Mouse (Mus musculus): ENCODE results near the gene Vasp. TPM values are rescaled to one million over a fixed set of nuclear protein-coding genes. Genes with fewer than 3 reads are reported as not detected.
A peak's percentile ranks its signal among the peaks of the same experiment; 100 is the strongest.

The Vasp gene
- polyA plus RNA-seq, 1 experiment from 2014 or later: 109 TPM

DNA sequence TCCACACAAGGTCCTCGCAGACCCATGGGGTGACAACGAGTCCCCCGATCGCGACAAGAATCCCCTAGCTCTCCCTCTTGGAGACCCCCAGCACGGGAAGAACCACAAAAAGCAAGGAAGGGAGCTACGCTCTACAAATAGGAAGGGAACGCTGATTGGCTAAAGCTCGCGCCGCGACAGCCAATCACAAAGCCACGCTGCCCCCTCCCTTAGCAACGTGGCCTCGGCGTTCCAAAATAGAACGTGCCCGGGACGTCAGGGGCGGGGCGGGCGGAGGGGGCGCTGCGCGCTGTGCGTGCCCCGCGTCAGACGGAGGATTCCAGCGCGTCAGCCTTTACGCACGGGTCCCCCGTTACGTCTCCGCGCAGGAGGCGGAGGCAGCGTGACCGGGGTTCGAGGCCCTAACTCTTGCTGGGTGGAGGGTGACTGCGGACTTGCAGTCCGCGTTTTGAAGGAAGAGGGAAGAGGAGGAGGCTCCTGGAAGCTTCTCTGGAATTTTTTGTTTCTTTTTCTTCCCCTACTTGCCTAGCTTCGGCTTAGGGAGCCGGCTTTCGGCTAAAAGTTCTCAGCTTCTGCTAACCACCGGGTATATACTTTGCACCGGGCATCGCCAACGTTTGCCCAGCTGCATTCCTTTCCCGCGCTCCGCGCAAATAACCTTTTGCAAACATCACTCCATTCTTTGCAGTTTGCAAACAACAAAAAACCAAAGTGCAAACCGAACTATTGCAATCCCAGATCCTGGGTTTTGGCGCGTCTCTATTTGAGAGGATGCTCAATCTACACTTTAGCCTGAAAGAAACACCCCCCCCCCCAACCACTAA lies 37.0 kb upstream of the Vasp start:
- peaks cover 36% of the 10 kb centered on the region for H3K27me3 ChIP-seq (replicated peaks; ENCODE audit: insufficient read depth, low read length)
- peak; percentile 98 for DNase-seq (ENCODE audit: low spot score)

DNA sequence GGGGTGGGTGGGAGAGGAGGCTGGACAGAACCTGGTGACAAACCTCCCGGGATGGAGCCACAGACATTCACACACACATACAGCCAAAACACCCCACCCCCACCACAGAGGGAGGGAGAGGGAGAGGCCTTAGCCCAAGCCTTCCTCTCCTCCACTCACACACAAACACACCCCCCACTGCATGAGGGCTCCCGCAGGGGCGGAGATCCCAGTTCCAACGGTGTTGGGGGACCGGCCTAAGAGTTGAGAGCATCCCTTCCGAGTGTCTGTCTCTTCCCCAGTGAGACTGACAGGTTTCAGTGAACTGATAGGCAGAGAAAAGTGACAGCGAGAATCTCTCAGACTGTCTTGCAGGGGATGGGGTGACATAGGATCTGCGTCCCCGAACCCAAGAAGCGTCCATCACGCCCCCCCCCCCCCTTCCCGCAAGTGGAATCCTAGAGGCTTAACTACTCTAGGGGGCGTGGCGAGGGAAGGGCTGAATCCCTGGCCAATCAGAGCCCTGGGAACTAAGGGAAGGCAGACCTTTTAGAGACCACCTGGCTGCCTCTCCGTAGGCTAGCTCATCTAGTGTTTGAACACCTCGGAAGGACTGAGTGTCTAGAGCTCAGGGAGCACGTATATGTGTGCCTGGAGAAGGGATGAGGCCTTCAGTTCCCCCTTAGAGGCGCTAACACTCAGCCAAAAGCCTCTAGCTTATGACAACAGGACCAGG lies 36.3 kb upstream of the Vasp start:
- DNase-seq (ENCODE audit: low spot score) (peak; percentile 87), ATAC-seq (peak; percentile 61)
- 2% methylated on average over 16 of the region's 18 CpGs for WGBS
- peaks cover 14% of the 10 kb centered on the region for H3K4me1 ChIP-seq (ENCODE audit: insufficient read depth, low read depth, low read length)
- peaks cover 43% of the 10 kb centered on the region for H3K27me3 ChIP-seq (replicated peaks; ENCODE audit: insufficient read depth, low read length)
- peak overlapping the region; percentile 99 for H3K4me2 ChIP-seq (replicated peaks; ENCODE audit: low read depth, low read length)
- peak overlapping the region; percentile 35 for H3K9ac ChIP-seq (replicated peaks; ENCODE audit: low read depth)
- H3K36me3 ChIP-seq (ENCODE audit: insufficient read depth, low read length): no peaks in the 10 kb centered on the region
- no peaks in the 10 kb centered on the region for H3K9me3 ChIP-seq (ENCODE audit: low read length)
- TF ChIP-seq CTCF (IDR thresholded peaks at IDR 0.05) (peak; percentile 2; the same call in 1 of the 2 replicates), EP300 (IDR thresholded peaks at IDR 0.05) (no peak)
- peak overlapping the region; percentile 84 for H3K27ac ChIP-seq (ENCODE audit: low read length)
- peak overlapping the region; percentile 60 for H3K4me3 ChIP-seq (ENCODE audit: low read depth, low read length)

More for the DNA sequence above, 37.0 kb upstream of the Vasp start:
- H3K4me1 ChIP-seq (ENCODE audit: insufficient read depth, low read depth, low read length): peaks cover 12% of the 10 kb centered on the region
- under 1% methylated on average over 51 of the region's 58 CpGs for WGBS
- H3K4me2 ChIP-seq (replicated peaks; ENCODE audit: low read depth, low read length): peak overlapping the region; percentile 99
- H3K27ac ChIP-seq (ENCODE audit: low read length): peak overlapping the region; percentile 84
- H3K4me3 ChIP-seq (ENCODE audit: low read depth, low read length): peak overlapping the region; percentile 60
- no peaks in the 10 kb centered on the region for H3K9me3 ChIP-seq (ENCODE audit: low read length)
- ATAC-seq: peak; percentile 91
- no peaks in the 10 kb centered on the region for H3K36me3 ChIP-seq (ENCODE audit: insufficient read depth, low read length)
- H3K9ac ChIP-seq (replicated peaks; ENCODE audit: low read depth): peak overlapping the region; percentile 39
- peak; percentile 19; the same call in 1 of the 2 replicates for TF ChIP-seq EP300 (IDR thresholded peaks at IDR 0.05)
- TF ChIP-seq CTCF (IDR thresholded peaks at IDR 0.05): peak; percentile 51

DNA sequence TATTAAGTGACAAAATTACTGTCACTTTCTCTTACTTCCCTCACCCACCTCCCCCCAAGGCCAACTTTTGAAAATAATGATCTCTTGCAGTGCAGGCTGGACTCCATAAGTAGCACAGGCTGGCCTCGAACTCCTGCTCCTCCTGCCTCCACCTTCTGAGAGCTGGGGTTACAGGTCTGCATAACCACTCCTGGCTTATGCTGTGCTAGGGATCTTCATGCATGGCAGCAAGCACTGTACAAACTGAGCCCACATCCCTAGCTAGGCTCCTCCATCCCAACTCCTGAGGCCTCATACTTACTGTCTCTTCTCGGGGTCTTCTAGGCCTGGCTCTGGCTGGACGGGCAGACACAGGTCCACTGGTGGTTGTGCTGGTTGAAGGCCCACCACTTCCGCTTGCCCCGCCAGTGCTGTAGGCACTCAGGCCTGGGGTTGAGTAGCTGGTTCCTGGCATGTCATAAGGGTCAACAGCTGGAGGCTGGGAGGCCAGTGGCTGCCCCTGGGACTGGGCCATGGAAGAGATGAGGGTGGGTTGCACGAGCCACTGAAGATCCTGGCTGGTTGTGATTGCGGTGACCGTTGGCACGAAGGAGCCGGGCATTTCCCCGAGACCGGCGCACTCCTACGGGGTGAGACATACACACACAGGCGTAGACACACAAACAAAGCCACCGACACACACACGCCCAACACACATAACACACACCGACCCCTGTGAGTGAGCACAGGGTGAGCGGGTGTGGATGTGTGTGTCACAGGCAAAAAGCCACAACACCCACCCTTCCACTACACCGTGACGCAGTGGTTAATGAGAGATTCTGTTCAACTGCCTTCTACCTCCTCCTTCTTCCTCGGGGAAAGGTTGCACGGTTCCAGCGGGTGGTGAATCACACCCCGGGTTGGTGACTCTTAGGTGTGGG lies 35.5 kb upstream of the Vasp start:
- no peaks in the 10 kb centered on the region for H3K9me3 ChIP-seq (ENCODE audit: low read length)
- H3K9ac ChIP-seq (replicated peaks; ENCODE audit: low read depth): no peak overlapping the region
- TF ChIP-seq EP300 (IDR thresholded peaks at IDR 0.05) (no peak), CTCF (IDR thresholded peaks at IDR 0.05) (no peak)
- peaks cover 51% of the 10 kb centered on the region for H3K27me3 ChIP-seq (replicated peaks; ENCODE audit: insufficient read depth, low read length)
- H3K4me3 ChIP-seq (ENCODE audit: low read depth, low read length): peak overlapping the region; percentile 60
- H3K27ac ChIP-seq (ENCODE audit: low read length): no peak overlapping the region
- peaks cover 14% of the 10 kb centered on the region for H3K4me1 ChIP-seq (ENCODE audit: insufficient read depth, low read depth, low read length)
- no peak for DNase-seq (ENCODE audit: low spot score)
- 65% methylated on average over 25 of the region's 25 CpGs for WGBS
- no peaks in the 10 kb centered on the region for H3K36me3 ChIP-seq (ENCODE audit: insufficient read depth, low read length)
- no peak for ATAC-seq
- peak overlapping the region; percentile 99; the same call in 1 of the 2 replicates for H3K4me2 ChIP-seq (replicated peaks; ENCODE audit: low read depth, low read length)

DNA sequence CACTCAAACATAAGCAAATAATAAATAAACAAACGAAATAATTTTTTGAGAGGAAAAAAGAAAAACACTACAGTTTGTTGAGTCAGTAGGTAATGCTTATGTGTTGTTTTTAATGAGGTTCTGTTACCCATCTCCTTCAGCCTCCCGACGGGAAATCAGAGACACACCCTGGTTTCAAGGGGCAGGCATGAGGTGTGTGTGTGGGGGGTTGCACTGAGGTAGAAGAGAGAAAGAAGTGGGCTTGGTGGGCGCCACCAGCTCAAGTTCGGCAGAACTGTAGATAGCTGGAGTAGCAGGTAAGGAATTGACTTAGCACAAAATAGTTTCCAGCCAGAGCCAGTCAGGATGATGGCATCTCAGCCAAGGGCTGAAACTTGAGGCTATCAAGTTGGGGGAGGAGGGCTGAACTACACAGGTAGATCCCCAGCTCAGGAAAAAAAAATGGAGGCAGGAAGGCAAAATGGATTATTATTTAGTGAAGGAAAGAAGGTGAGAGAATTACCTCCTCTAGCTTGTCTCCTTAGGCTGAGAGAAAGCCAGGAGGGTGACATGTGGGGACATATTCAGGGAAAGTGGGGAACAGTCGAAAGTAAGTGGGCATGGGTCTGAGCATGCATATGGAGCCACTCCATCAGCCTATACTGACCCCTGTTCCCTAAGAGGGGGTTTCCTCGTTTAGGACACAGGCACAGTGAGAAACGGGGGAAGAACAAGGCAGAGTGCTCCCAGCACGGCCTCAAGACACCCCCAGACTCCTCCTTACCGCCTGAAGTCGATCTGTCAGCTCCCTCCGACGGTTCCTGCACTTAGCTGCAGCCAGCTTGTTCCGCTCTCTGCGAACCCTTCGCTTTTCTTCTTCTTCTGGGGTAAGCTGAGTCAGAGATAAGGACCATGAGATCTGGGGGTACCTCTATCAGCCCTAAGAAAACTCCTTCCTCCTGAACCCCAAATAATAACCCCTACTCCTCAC lies 34.5 kb upstream of the Vasp start:
- H3K4me3 ChIP-seq (ENCODE audit: low read depth, low read length): no peak overlapping the region
- H3K27ac ChIP-seq (ENCODE audit: low read length): no peak overlapping the region
- ATAC-seq: no peak
- 45% methylated on average over 16 of the region's 16 CpGs for WGBS
- no peak overlapping the region for H3K9ac ChIP-seq (replicated peaks; ENCODE audit: low read depth)
- TF ChIP-seq CTCF (IDR thresholded peaks at IDR 0.05): no peak
- no peak for TF ChIP-seq EP300 (IDR thresholded peaks at IDR 0.05)
- H3K4me1 ChIP-seq (ENCODE audit: insufficient read depth, low read depth, low read length): peaks cover 14% of the 10 kb centered on the region
- no peaks in the 10 kb centered on the region for H3K36me3 ChIP-seq (ENCODE audit: insufficient read depth, low read length)
- peaks cover 52% of the 10 kb centered on the region for H3K27me3 ChIP-seq (replicated peaks; ENCODE audit: insufficient read depth, low read length)
- no peak overlapping the region for H3K4me2 ChIP-seq (replicated peaks; ENCODE audit: low read depth, low read length)
- no peak for DNase-seq (ENCODE audit: low spot score)
- no peaks in the 10 kb centered on the region for H3K9me3 ChIP-seq (ENCODE audit: low read length)

DNA sequence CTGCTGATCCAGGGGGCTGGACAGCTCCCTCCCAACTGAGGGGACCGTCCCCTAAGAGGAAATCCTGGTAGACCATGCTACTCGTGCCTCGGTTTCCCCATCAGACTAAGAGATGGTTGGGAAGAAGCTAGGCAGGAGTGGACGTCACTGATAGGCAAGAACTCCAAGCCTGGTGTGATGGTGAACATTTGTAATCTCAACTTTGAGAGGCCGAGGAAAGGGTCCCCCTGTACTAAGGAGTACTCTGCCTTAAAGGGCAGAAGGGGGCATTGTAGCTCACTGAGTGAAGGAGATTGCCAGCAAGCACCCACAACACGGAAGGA lies 33.8 kb upstream of the Vasp start:
- Histone ChIP-seq H3K4me3 (ENCODE audit: low read depth, low read length) (0 out of 2 replicates have a peak overlapping the region, but pooled peaks have one; percentile 31), H3K9ac (replicated peaks; ENCODE audit: low read depth) (no peak overlapping the region), H3K4me2 (replicated peaks; ENCODE audit: low read depth, low read length) (no peak overlapping the region), H3K9me3 (ENCODE audit: low read length) (no peaks in the 10 kb centered on the region), H3K27me3 (replicated peaks; ENCODE audit: insufficient read depth, low read length) (peaks cover 52% of the 10 kb centered on the region), H3K27ac (ENCODE audit: low read length) (no peak overlapping the region), H3K4me1 (ENCODE audit: insufficient read depth, low read depth, low read length) (peaks cover 11% of the 10 kb centered on the region), H3K36me3 (ENCODE audit: insufficient read depth, low read length) (no peaks in the 10 kb centered on the region)
- no peak for DNase-seq (ENCODE audit: low spot score)
- WGBS: 3% methylated on average over 6 of the region's 6 CpGs
- TF ChIP-seq EP300 (IDR thresholded peaks at IDR 0.05) (no peak), CTCF (IDR thresholded peaks at IDR 0.05) (no peak)
- no peak for ATAC-seq

Measured in lung, postnatal 0 days (tissue).